Mouse (Mus musculus) heart, postnatal 0 days (tissue): ENCODE data around the gene Ralgps2.

Source experiments
- CTCF ChIP-seq: IDR thresholded peaks from 2 replicates; pipeline ENCODE4 v1.5.1; 2016; ENCODE audit warnings: antibody characterized with exemption, control low read depth, low read depth
- EP300 ChIP-seq: IDR thresholded peaks from 2 replicates; pipeline ENCODE4 v1.6.1; 2016; ENCODE audit warnings: antibody characterized with exemption, low read depth

DNA sequence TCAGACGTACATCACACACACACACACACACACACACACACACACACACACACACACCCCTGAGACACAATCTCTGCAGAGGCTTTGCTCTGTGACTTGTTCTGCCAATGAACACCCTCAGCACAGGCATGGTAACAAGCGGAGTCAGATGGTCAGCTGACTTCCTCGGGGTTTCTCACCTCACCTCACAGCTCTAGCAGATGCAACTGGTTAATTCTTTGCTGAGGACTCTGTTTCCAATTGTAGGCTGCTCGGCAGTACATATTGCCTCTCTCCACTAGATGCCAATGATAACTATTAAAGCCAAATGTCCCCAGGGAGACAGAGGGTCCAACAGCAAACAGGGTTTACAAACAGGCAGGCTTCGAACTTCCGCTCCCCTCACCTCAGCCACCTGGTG, 16.5 kb downstream of the Ralgps2 start:
- TF ChIP-seq CTCF (no peak), EP300 (no peak)
